Mouse (Mus musculus) neural tube, embryonic 14.5 days (tissue): ENCODE data around the gene Rab33b. TPM values are rescaled to one million over a fixed set of nuclear protein-coding genes. Genes with fewer than 3 reads are reported as not detected.
"Not testable (repeated sequence)": the region's sequence is repeated elsewhere in the genome, so short reads cannot be mapped to it uniquely, and the experiment has no call there.

ENCODE experiments used
- ATAC-seq: fragments of 200-750 bp; cut with Nextera tagmentation; 2 replicates; pipeline ENCODE4 v1.8.0; 2017; ENCODE audit warnings: low read depth, mild to moderate bottlenecking, moderate TSS enrichment, moderate library complexity
- H3K27ac ChIP-seq: fragments of 300-500 bp; sonication (generic); 2 replicates; pipeline ENCODE4 v1.5.1; 2014; ENCODE audit warnings: low read depth, mild to moderate bottlenecking, control low read depth, low read length, moderate library complexity, mixed read lengths
- H3K27me3 ChIP-seq: fragments of 300-500 bp; sonication (generic); 2 replicates; pipeline ENCODE4 v1.6.1; 2014; ENCODE audit warnings: low read length; ENCODE audit not compliant: control insufficient read depth, insufficient read depth
- H3K36me3 ChIP-seq: fragments of 300-500 bp; sonication (generic); 2 replicates; pipeline ENCODE4 v1.6.1; 2014; ENCODE audit warnings: low read length, mixed read lengths; ENCODE audit not compliant: control insufficient read depth, insufficient read depth
- H3K4me1 ChIP-seq: fragments of 300-500 bp; sonication (generic); 2 replicates; pipeline ENCODE4 v1.6.1; 2014; ENCODE audit warnings: low read length; ENCODE audit not compliant: control insufficient read depth, insufficient read depth
- H3K4me2 ChIP-seq: fragments of 300-500 bp; sonication (generic); 2 replicates; pipeline ENCODE4 v1.6.1; 2014; ENCODE audit warnings: mild to moderate bottlenecking, low read depth, low read length, control low read depth
- H3K4me3 ChIP-seq: fragments of 300-500 bp; sonication (generic); 2 replicates; pipeline ENCODE4 v1.5.1; 2014; ENCODE audit warnings: low read depth, low read length, control low read depth, mixed read lengths
- H3K9ac ChIP-seq: fragments of 300-500 bp; sonication (generic); replicated peaks from 2 replicates; pipeline ENCODE4 v1.6.1; 2014; ENCODE audit warnings: low read depth, mild to moderate bottlenecking, control low read depth, low read length, mixed read lengths
- H3K9me3 ChIP-seq: fragments of 300-500 bp; sonication (generic); 2 replicates; pipeline ENCODE4 v1.6.1; 2016; ENCODE audit warnings: low read length; ENCODE audit not compliant: control insufficient read depth
- WGBS: fragments of 180-500 bp; shearing (Covaris S2); extraction: QIAGEN DNeasy Blood & Tissue Kit; methylation state at CpG from one replicate; pipeline ENCODE4 v1.1.7; 2014; 5-methylcytosine and 5-hydroxymethylcytosine counted together
- polyA plus RNA-seq: library from polyadenylated mRNA; unstranded; fragments of >200 nt; fragmentation: Nextera tagmentation; extraction: Ambion mirVana; gene quantifications from 2 replicates; pipeline ENCODE4 v1.2.1, GENCODE M21; 2014

Rab33b gene
- polyA plus RNA-seq, result 24.5 and 31.1 TPM in 2 replicates

GRCm38 (mm10) chr3:51483741-51484359 is at the start of gene Rab33b:
Rab33b (plus strand) TSS chr3:51483920.
- WGBS, result under 1% methylated on average over 69 of the region's 70 CpGs
- peak; percentile 96 for ATAC-seq
- Histone ChIP-seq H3K27me3 (no peaks in the 10 kb centered on the region), H3K4me2 (peak within 1 kb of the TSS; percentile 64), H3K4me1 (peaks cover 18% of the 10 kb centered on the region; the same call in 1 of the 2 replicates), H3K9ac (peak within 1 kb of the TSS; percentile 81), H3K27ac (peak within 1 kb of the TSS; percentile 91), H3K9me3 (no peaks in the 10 kb centered on the region), H3K4me3 (peak within 1 kb of the TSS; percentile 76), H3K36me3 (no peaks in the 10 kb centered on the region)

- not testable (repeated sequence) for H3K9me3 ChIP-seq, H3K4me2 ChIP-seq, H3K36me3 ChIP-seq, H3K4me1 ChIP-seq, H3K27ac ChIP-seq, ATAC-seq, H3K9ac ChIP-seq, H3K4me3 ChIP-seq, H3K27me3 ChIP-seq
- WGBS, result 85% methylated on average over 5 of the region's 5 CpGs
Measured at GRCm38 (mm10) chr3:51434364-51434763, 49.4 kb upstream of the Rab33b start.

- no peak overlapping the region for H3K9ac ChIP-seq
- H3K4me1 ChIP-seq, result no peaks in the 10 kb centered on the region
- H3K9me3 ChIP-seq, result no peaks in the 10 kb centered on the region
- ATAC-seq, result no peak
- no peak overlapping the region for H3K27ac ChIP-seq
- H3K36me3 ChIP-seq, result no peaks in the 10 kb centered on the region
- no peak overlapping the region for H3K4me3 ChIP-seq
- 57% methylated on average over 3 of the region's 3 CpGs for WGBS
- H3K27me3 ChIP-seq, result no peaks in the 10 kb centered on the region
- no peak overlapping the region for H3K4me2 ChIP-seq
Measured at GRCm38 (mm10) chr3:51434871-51435595, 48.7 kb upstream of the Rab33b start.

GRCm38 (mm10) chr3:51468530-51468929 is 15.2 kb upstream of the Rab33b start:
- Histone ChIP-seq H3K9ac (no peak overlapping the region), H3K4me3 (no peak overlapping the region), H3K27ac (no peak overlapping the region), H3K9me3 (no peaks in the 10 kb centered on the region), H3K36me3 (peaks cover 57% of the 10 kb centered on the region), H3K4me2 (no peak overlapping the region), H3K4me1 (no peaks in the 10 kb centered on the region), H3K27me3 (no peaks in the 10 kb centered on the region)
- no peak for ATAC-seq
- WGBS, result 93% methylated on average over 2 of the region's 2 CpGs

GRCm38 (mm10) chr3:51475706-51476105 is 8.0 kb upstream of the Rab33b start:
- Histone ChIP-seq H3K36me3 (peaks cover 21% of the 10 kb centered on the region), H3K9me3 (no peaks in the 10 kb centered on the region), H3K4me2 (no peak overlapping the region), H3K27me3 (no peaks in the 10 kb centered on the region), H3K9ac (no peak overlapping the region), H3K27ac (no peak overlapping the region), H3K4me3 (no peak overlapping the region), H3K4me1 (no peaks in the 10 kb centered on the region)
- 82% methylated on average over 4 of the region's 4 CpGs for WGBS
- ATAC-seq, result no peak

- H3K4me3 ChIP-seq, result no peak overlapping the region
- H3K27ac ChIP-seq, result no peak overlapping the region
- no peaks in the 10 kb centered on the region for H3K9me3 ChIP-seq
- no peak overlapping the region for H3K9ac ChIP-seq
- ATAC-seq, result no peak
- no peaks in the 10 kb centered on the region for H3K36me3 ChIP-seq
- H3K4me2 ChIP-seq, result no peak overlapping the region
- H3K27me3 ChIP-seq, result no peaks in the 10 kb centered on the region
- 53% methylated on average over 2 of the region's 2 CpGs for WGBS
- peaks cover 6% of the 10 kb centered on the region; the same call in 1 of the 2 replicates for H3K4me1 ChIP-seq
Measured at GRCm38 (mm10) chr3:51479893-51480292, 3.8 kb upstream of the Rab33b start.

- H3K4me2 ChIP-seq, result no peak overlapping the region
- H3K27me3 ChIP-seq, result no peaks in the 10 kb centered on the region
- H3K4me3 ChIP-seq, result no peak overlapping the region
- H3K9me3 ChIP-seq, result no peaks in the 10 kb centered on the region
- no peak overlapping the region for H3K27ac ChIP-seq
- H3K4me1 ChIP-seq, result peaks cover 18% of the 10 kb centered on the region; the same call in 1 of the 2 replicates
- ATAC-seq, result no peak
- no peaks in the 10 kb centered on the region for H3K36me3 ChIP-seq
- no peak overlapping the region for H3K9ac ChIP-seq
Measured at GRCm38 (mm10) chr3:51481059-51481458, 2.7 kb upstream of the Rab33b start.

- Histone ChIP-seq H3K4me2 (no peak overlapping the region), H3K4me3 (no peak overlapping the region), H3K4me1 (peaks cover 18% of the 10 kb centered on the region; the same call in 1 of the 2 replicates), H3K27me3 (no peaks in the 10 kb centered on the region), H3K9ac (no peak overlapping the region), H3K27ac (no peak overlapping the region), H3K36me3 (no peaks in the 10 kb centered on the region), H3K9me3 (no peaks in the 10 kb centered on the region)
- WGBS, result 58% methylated on average over 3 of the region's 3 CpGs
- ATAC-seq, result no peak
Measured at GRCm38 (mm10) chr3:51481881-51482280, 1.8 kb upstream of the Rab33b start.

- ATAC-seq, result no peak
- Histone ChIP-seq H3K4me3 (peak overlapping the region; percentile 76; the same call in 1 of the 2 replicates), H3K9me3 (no peaks in the 10 kb centered on the region), H3K27ac (no peak overlapping the region), H3K36me3 (no peaks in the 10 kb centered on the region), H3K4me2 (peak overlapping the region; percentile 64), H3K9ac (peak overlapping the region; percentile 81; the same call in 1 of the 2 replicates), H3K4me1 (peaks cover 18% of the 10 kb centered on the region; the same call in 1 of the 2 replicates), H3K27me3 (no peaks in the 10 kb centered on the region)
- 79% methylated on average over 3 of the region's 3 CpGs for WGBS
Measured at GRCm38 (mm10) chr3:51482781-51483180, 939 bp upstream of the Rab33b start.
